8 mouse cellular contexts compared by ENCODE assay signal in genomic region chr4:128712136-128712655, GRCm38 (mm10). TPM values are rescaled to one million over a fixed set of nuclear protein-coding genes. Genes with fewer than 3 reads are reported as not detected.
A peak's percentile ranks its signal among the peaks of the same experiment; 100 is the strongest.
DNase-seq lines count a peak whose midpoint lies in the region; ATAC-seq and TF ChIP-seq lines count a peak whose summit lies in the region.

No protein-coding gene starts in this region.

- peaks cover 19 to 26% of the 10 kb centered on the region in 2 experiments for H3K4me1 ChIP-seq in heart, embryonic 14.5 days (ENCODE audit: control insufficient read depth in 2 of 2, insufficient read depth in 2 of 2, low read length in 2 of 2)
- peaks cover 3% of the 10 kb centered on the region for H3K4me1 ChIP-seq in ES-Bruce4 (ENCODE audit: control insufficient read depth, insufficient read depth, low read length)
- H3K4me1 ChIP-seq in limb, embryonic 13.5 days: peaks cover 48% of the 10 kb centered on the region

- no peak for TF ChIP-seq CTCF in ES-Bruce4 (IDR thresholded peaks at IDR 0.05; ENCODE audit: low read depth, low read length)

- no peak for TF ChIP-seq EP300 in ES-Bruce4 (IDR thresholded peaks at IDR 0.05; ENCODE audit: insufficient read depth, low read depth, low read length)

- TF ChIP-seq POLR2A in ES-Bruce4 (IDR thresholded peaks at IDR 0.05; ENCODE audit: insufficient read depth, low read length): no peak

- H3K9me3 ChIP-seq in heart, embryonic 14.5 days (ENCODE audit: control insufficient read depth, low read length): no peaks in the 10 kb centered on the region
- no peaks in the 10 kb centered on the region for H3K9me3 ChIP-seq in ES-Bruce4 (replicated peaks; ENCODE audit: control insufficient read depth, insufficient read depth, low read length, poor library complexity, severe bottlenecking)
- H3K9me3 ChIP-seq in limb, embryonic 13.5 days: no peaks in the 10 kb centered on the region

- H3K27me3 ChIP-seq in heart, embryonic 14.5 days (ENCODE audit: control insufficient read depth, insufficient read depth, low read length): peaks cover 25% of the 10 kb centered on the region
- no peaks in the 10 kb centered on the region for H3K27me3 ChIP-seq in ES-Bruce4 (ENCODE audit: control insufficient read depth, insufficient read depth, low read length, poor library complexity, severe bottlenecking)
- H3K27me3 ChIP-seq in limb, embryonic 13.5 days: no peaks in the 10 kb centered on the region

- no peak for ATAC-seq in heart, embryonic 14.5 days (ENCODE audit: insufficient number of reproducible peaks, insufficient read depth, low FRiP score, low read depth)
- peak; percentile 10; the same call in 1 of the 2 replicates for ATAC-seq in erythroid progenitor cell, adult 5-6 weeks (replicated peaks; ENCODE audit: low FRiP score, poor library complexity, severe bottlenecking)
- no peak for ATAC-seq in limb, embryonic 13.5 days (ENCODE audit: low FRiP score, low read depth)

- DNase-seq in heart, postnatal 10 days: no peak
- DNase-seq in MN1 (ENCODE audit: low spot score): no peak
- DNase-seq in c-Kit-positive CD71-positive TER-119-positive erythroid progenitor cells, embryonic 14.5 days (ENCODE audit: low spot score): no peak
- DNase-seq in frontal cortex, postnatal 25 days (ENCODE audit: low spot score in 2 of 2): no peak

- H3K4me3 ChIP-seq in heart, embryonic 14.5 days (ENCODE audit: control insufficient read depth in 1 of 2, insufficient read depth in 1 of 2, low read depth in 1 of 2, low read length in 2 of 2): peak overlapping the region in 1 of 2 experiments; percentile 35; a peak in 2 of 4 replicates
- peak overlapping the region; percentile 34 for H3K4me3 ChIP-seq in ES-Bruce4 (ENCODE audit: low read depth, low read length)
- H3K4me3 ChIP-seq in limb, embryonic 13.5 days: 0 out of 2 replicates have a peak overlapping the region, but pooled peaks have one; percentile 23

- H3K9ac ChIP-seq in heart, embryonic 14.5 days (ENCODE audit: low read length): 0 out of 2 replicates have a peak overlapping the region, but pooled peaks have one; percentile 56
- H3K9ac ChIP-seq in ES-Bruce4 (ENCODE audit: low read depth, poor library complexity, severe bottlenecking): peak overlapping the region; percentile 22
- H3K9ac ChIP-seq in limb, embryonic 13.5 days: peak overlapping the region; percentile 50

- 38% methylated on average over 13 of the region's 13 CpGs for WGBS in heart, embryonic 14.5 days
- WGBS in limb, embryonic 13.5 days: 66% methylated on average over 13 of the region's 13 CpGs

- H3K4me2 ChIP-seq in heart, embryonic 14.5 days (ENCODE audit: low read length): peak overlapping the region; percentile 83
- peak overlapping the region; percentile 61 for H3K4me2 ChIP-seq in limb, embryonic 13.5 days (replicated peaks)

- intact Hi-C loops in heart, postnatal 10 days (cut with DNase I): loop anchor here (5.0 to 10.0 kb wide), 2 partner anchors 45 to 373 kb away; partner anchors contain the start of gene A3galt2

- no peaks in the 10 kb centered on the region for H3K36me3 ChIP-seq in heart, embryonic 14.5 days (ENCODE audit: control insufficient read depth, insufficient read depth, low read length)
- no peaks in the 10 kb centered on the region for H3K36me3 ChIP-seq in ES-Bruce4 (ENCODE audit: control insufficient read depth, insufficient read depth, low read length, poor library complexity, severe bottlenecking)
- H3K36me3 ChIP-seq in limb, embryonic 13.5 days: peaks cover 16% of the 10 kb centered on the region

- H3K27ac ChIP-seq in heart, embryonic 14.5 days (replicated peaks in 1 of 2; ENCODE audit: control insufficient read depth in 1 of 2, insufficient read depth in 1 of 2, low read depth in 2 of 2, low read length in 2 of 2): no peak overlapping the region
- no peak overlapping the region for H3K27ac ChIP-seq in ES-Bruce4 (ENCODE audit: insufficient read depth, low read length)
- H3K27ac ChIP-seq in limb, embryonic 13.5 days: no peak overlapping the region

RNA-seq across cellular contexts. Expression of gene A3galt2, which starts 43.0 kb away (rescaled TPM):
- polyA plus RNA-seq in heart, embryonic 14.5 days (2014; fragmentation: Nextera tagmentation; extraction: Ambion mirVana): 0.12 and 0.13 TPM in 2 replicates
- under 1 TPM; 0.12 to 0.29 TPM for total RNA-seq in heart, postnatal 10 days (2021)
- polyA plus RNA-seq in ES-Bruce4 (2011; ENCODE audit: insufficient read depth, insufficient read length, low read depth, missing spikeins): not detected in 2 replicates
- total RNA-seq in erythroid progenitor cell, adult 5-6 weeks (2015; ENCODE audit: low replicate concordance): not detected in 2 replicates
- total RNA-seq in erythroid progenitor cell, adult 5-6 weeks (2017; ENCODE audit: low replicate concordance): 0.08 TPM in 1 of 2 replicates, not detected in the other
- 0.09 and 0.15 TPM in 2 replicates for polyA plus RNA-seq in limb, embryonic 13.5 days (2015; fragmentation: Nextera tagmentation; extraction: Ambion mirVana)

RNA-seq across cellular contexts. Expression of gene Phc2, which starts 57.7 kb away (rescaled TPM):
- 42.5 and 43.2 TPM in 2 replicates for polyA plus RNA-seq in heart, embryonic 14.5 days (2014; fragmentation: Nextera tagmentation; extraction: Ambion mirVana)
- total RNA-seq in heart, postnatal 10 days (2021): 10 to 100 TPM; 68.1 to 70.8 TPM
- 38.4 and 39.3 TPM in 2 replicates for polyA plus RNA-seq in ES-Bruce4 (2011; ENCODE audit: insufficient read depth, insufficient read length, low read depth, missing spikeins)
- total RNA-seq in erythroid progenitor cell, adult 5-6 weeks (2015; ENCODE audit: low replicate concordance): 16.3 and 26.7 TPM in 2 replicates
- total RNA-seq in erythroid progenitor cell, adult 5-6 weeks (2017; ENCODE audit: low replicate concordance): 2.6 and 7.8 TPM in 2 replicates
- polyA plus RNA-seq in limb, embryonic 13.5 days (2015; fragmentation: Nextera tagmentation; extraction: Ambion mirVana): 35.7 and 45.4 TPM in 2 replicates
